Mouse (Mus musculus) thymus, adult 2 months (tissue): ENCODE data around the gene Aldh3b1. TPM values are rescaled to one million over a fixed set of nuclear protein-coding genes. Genes with fewer than 3 reads are reported as not detected.

Experiments
- DNase-seq: peaks from one replicate; pipeline ENCODE4 v3.0.0; 2021
- H3K27ac ChIP-seq: fragments of 200-500 bp; 2 replicates; pipeline ENCODE4 v1.5.1; 2012; ENCODE audit warnings: low read length, control low read depth; ENCODE audit not compliant: control insufficient read depth, insufficient read depth
- H3K27me3 ChIP-seq: fragments of 200-500 bp; 2 replicates; pipeline ENCODE4 v1.6.1; 2012; ENCODE audit warnings: mild to moderate bottlenecking, low read length, moderate library complexity, mixed read lengths; ENCODE audit not compliant: control insufficient read depth, insufficient read depth
- H3K36me3 ChIP-seq: fragments of 200-500 bp; 2 replicates; pipeline ENCODE4 v1.6.1; 2012; ENCODE audit warnings: mild to moderate bottlenecking, low read length, moderate library complexity; ENCODE audit not compliant: control insufficient read depth, insufficient read depth
- H3K4me1 ChIP-seq: fragments of 200-500 bp; replicated peaks from 2 replicates; pipeline ENCODE4 v1.6.1; 2012; ENCODE audit warnings: low read length; ENCODE audit not compliant: control insufficient read depth, insufficient read depth
- H3K4me3 ChIP-seq: fragments of 200-500 bp; 2 replicates; pipeline ENCODE4 v1.5.1; 2012; ENCODE audit warnings: mild to moderate bottlenecking, low read length, control low read depth, moderate library complexity; ENCODE audit not compliant: control insufficient read depth, insufficient read depth
- CTCF ChIP-seq: fragments of 200-500 bp; IDR thresholded peaks from 2 replicates; pipeline ENCODE4 v1.5.1; 2012; ENCODE audit warnings: mild to moderate bottlenecking, control low read depth, low read length, moderate library complexity, borderline replicate concordance; ENCODE audit not compliant: control insufficient read depth, poor library complexity, insufficient read depth; ENCODE audit errors: extremely low read depth
- POLR2A ChIP-seq: fragments of 200-500 bp; IDR thresholded peaks from 2 replicates; pipeline ENCODE4 v1.6.1; 2012; ENCODE audit warnings: mild to moderate bottlenecking, low read length, control low read depth, moderate library complexity; ENCODE audit not compliant: control insufficient read depth, poor library complexity, insufficient read depth; ENCODE audit errors: extremely low read depth
- WGBS: fragments of 180-500 bp; shearing (Covaris S2); methylation state at CpG from one replicate; pipeline ENCODE4 v1.1.7; 2018; 5-methylcytosine and 5-hydroxymethylcytosine counted together
- polyA plus RNA-seq: library from polyadenylated mRNA; depleted of rRNA; stranded (reverse); fragments of >200 nt; gene quantifications from 2 replicates; pipeline ENCODE4 v1.2.3, GENCODE M21; 2012

Gene Aldh3b1
- polyA plus RNA-seq, 1 experiment, result 11.7 TPM

DNA sequence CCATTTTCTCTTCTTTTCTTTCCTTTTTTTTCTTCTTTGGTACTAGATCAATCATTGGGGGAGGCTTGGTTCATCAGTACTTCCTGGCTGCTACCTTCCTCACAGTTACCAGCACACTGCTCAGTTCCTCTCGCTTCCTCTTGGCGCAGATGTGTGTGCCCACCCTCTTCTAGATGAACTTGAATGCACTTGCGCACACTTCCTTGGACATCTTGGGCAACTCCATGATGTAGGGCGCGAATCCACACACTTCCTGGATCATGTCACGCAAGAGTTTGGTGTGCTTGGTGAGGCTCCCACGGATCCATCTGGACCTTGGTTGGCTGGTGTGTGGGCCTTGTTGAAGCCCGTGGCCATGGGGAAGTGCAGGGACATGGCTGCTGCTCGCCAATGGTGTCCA lies 2.1 kb upstream of the Aldh3b1 start:
- no peak overlapping the region for H3K4me3 ChIP-seq
- TF ChIP-seq CTCF (0 out of 2 replicates have a peak, but pooled peaks have one; percentile 17), POLR2A (no peak)
- WGBS, result 76% methylated on average over 9 of the region's 9 CpGs
- no peaks in the 10 kb centered on the region for H3K36me3 ChIP-seq
- DNase-seq, result no peak
- peaks cover 45% of the 10 kb centered on the region for H3K4me1 ChIP-seq
- 0 out of 2 replicates have a peak overlapping the region, but pooled peaks have one; percentile 12 for H3K27ac ChIP-seq
- H3K27me3 ChIP-seq, result no peaks in the 10 kb centered on the region

DNA sequence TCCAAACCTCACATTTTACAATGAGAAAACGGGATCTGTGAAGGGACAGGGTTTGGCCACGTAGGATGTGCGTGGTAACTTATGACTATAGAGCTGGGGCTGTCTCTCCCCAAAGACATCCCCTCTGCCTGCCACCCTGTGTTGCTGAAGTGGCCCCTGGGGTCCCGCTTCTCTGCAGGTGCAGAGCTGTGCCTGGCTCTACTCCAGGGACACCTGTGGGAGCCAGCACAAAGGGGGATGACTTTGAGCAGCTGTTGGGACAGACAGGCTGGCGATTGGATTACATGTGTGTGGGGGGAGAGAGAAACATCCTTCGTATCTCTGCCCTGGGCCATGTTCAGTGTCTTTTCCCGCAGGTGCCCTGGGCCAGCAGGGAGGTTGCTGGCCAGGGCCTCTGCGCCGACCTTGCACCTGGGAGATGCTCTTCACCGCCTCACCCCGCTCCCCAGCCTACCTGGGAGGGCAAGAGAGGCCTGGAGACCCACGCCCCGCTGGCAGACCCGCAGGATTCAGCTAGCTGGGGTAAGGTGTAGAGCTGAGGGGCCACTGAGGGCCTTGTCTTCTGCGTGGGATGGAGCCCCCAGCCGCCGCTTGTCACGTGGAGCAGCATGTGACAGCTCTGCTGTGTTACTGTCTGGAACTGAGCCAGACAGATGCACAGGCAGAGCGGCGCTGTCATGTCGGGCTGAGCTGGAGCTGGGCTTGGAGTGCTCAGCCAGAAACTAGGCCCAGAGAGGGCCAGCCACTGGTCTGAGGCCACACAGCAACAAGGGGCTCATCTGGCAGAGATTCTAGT lies 852 bp upstream of the Aldh3b1 start:
- H3K4me3 ChIP-seq, result peak overlapping the region; percentile 17
- TF ChIP-seq CTCF, result no peak
- TF ChIP-seq POLR2A, result peak; percentile 42; the same call in 1 of the 2 replicates
- WGBS, result 21% methylated on average over 21 of the region's 21 CpGs
- peak overlapping the region; percentile 49; the same call in 1 of the 2 replicates for H3K27ac ChIP-seq
- peak; percentile 48 for DNase-seq
- H3K36me3 ChIP-seq, result no peaks in the 10 kb centered on the region
- H3K4me1 ChIP-seq, result peaks cover 35% of the 10 kb centered on the region
- no peaks in the 10 kb centered on the region for H3K27me3 ChIP-seq

GRCm38 (mm10) chr19:3928779-3929178 lies 829 bp downstream of the Aldh3b1 start:
- no peak overlapping the region for H3K4me3 ChIP-seq

GRCm38 (mm10) chr19:3927989-3928388 lies 1.6 kb downstream of the Aldh3b1 start:
- no peaks in the 10 kb centered on the region for H3K27me3 ChIP-seq
- H3K27ac ChIP-seq, result no peak overlapping the region
- H3K4me3 ChIP-seq, result no peak overlapping the region
- WGBS, result 99% methylated on average over 4 of the region's 4 CpGs
- H3K36me3 ChIP-seq, result no peaks in the 10 kb centered on the region
- TF ChIP-seq CTCF (no peak), POLR2A (no peak)
- H3K4me1 ChIP-seq, result peaks cover 45% of the 10 kb centered on the region
- DNase-seq, result no peak

More at GRCm38 (mm10) chr19:3928779-3929178, 829 bp downstream of the Aldh3b1 start:
- H3K27me3 ChIP-seq, result no peaks in the 10 kb centered on the region
- H3K27ac ChIP-seq, result no peak overlapping the region
- WGBS, result 84% methylated on average over 4 of the region's 4 CpGs
- no peaks in the 10 kb centered on the region for H3K36me3 ChIP-seq
- TF ChIP-seq CTCF (no peak), POLR2A (no peak)
- H3K4me1 ChIP-seq, result peaks cover 38% of the 10 kb centered on the region
- DNase-seq, result no peak

GRCm38 (mm10) chr19:3926685-3927084 lies 2.9 kb downstream of the Aldh3b1 start:
- Histone ChIP-seq H3K27me3 (no peaks in the 10 kb centered on the region), H3K36me3 (no peaks in the 10 kb centered on the region), H3K4me3 (no peak overlapping the region), H3K27ac (no peak overlapping the region), H3K4me1 (peaks cover 46% of the 10 kb centered on the region)
- WGBS, result 92% methylated on average over 6 of the region's 6 CpGs
- no peak for TF ChIP-seq POLR2A
- TF ChIP-seq CTCF, result no peak
- no peak for DNase-seq

- no peak overlapping the region for H3K4me3 ChIP-seq
- H3K27ac ChIP-seq, result no peak overlapping the region
- no peak for DNase-seq
- no peaks in the 10 kb centered on the region for H3K36me3 ChIP-seq
- 80% methylated on average over 3 of the region's 3 CpGs for WGBS
- peaks cover 43% of the 10 kb centered on the region for H3K4me1 ChIP-seq
- no peak for TF ChIP-seq CTCF
- no peak for TF ChIP-seq POLR2A
- H3K27me3 ChIP-seq, result no peaks in the 10 kb centered on the region
These were observed 3.3 kb downstream of the Aldh3b1 start for GRCm38 (mm10) chr19:3926279-3926678.
